Mouse (Mus musculus): ENCODE measurements around the gene Fam92b.

The Fam92b gene

GRCm38 (mm10) chr8:120124836-120125389 is 52.4 kb downstream of the Fam92b start:
- TF ChIP-seq NANOG (IDR thresholded peaks at IDR 0.05; ENCODE audit: borderline replicate concordance, low read length): no peak
- TF ChIP-seq CTCF (conservative IDR thresholded peaks at IDR 0.05; ENCODE audit: low read length): no peak
- no peak for TF ChIP-seq POU5F1 (IDR thresholded peaks at IDR 0.05; ENCODE audit: borderline replicate concordance, low read length)
- Histone ChIP-seq H3K27me3 (ENCODE audit: insufficient read depth, low read length) (peaks cover 29% of the 10 kb centered on the region), H3K4me1 (replicated peaks; ENCODE audit: low read depth, low read length) (peaks cover 15% of the 10 kb centered on the region), H3K4me3 (replicated peaks; ENCODE audit: low read length) (no peak overlapping the region), H3K9me3 (ENCODE audit: low read length) (no peaks in the 10 kb centered on the region), H3K36me3 (ENCODE audit: insufficient read depth, low read length) (no peaks in the 10 kb centered on the region)

- Histone ChIP-seq H3K9me3 (ENCODE audit: low read length) (no peaks in the 10 kb centered on the region), H3K4me1 (replicated peaks; ENCODE audit: low read depth, low read length) (peaks cover 15% of the 10 kb centered on the region), H3K27me3 (ENCODE audit: insufficient read depth, low read length) (peaks cover 33% of the 10 kb centered on the region), H3K36me3 (ENCODE audit: insufficient read depth, low read length) (no peaks in the 10 kb centered on the region), H3K4me3 (replicated peaks; ENCODE audit: low read length) (no peak overlapping the region)
- TF ChIP-seq CTCF (conservative IDR thresholded peaks at IDR 0.05; ENCODE audit: low read length) (no peak), POU5F1 (IDR thresholded peaks at IDR 0.05; ENCODE audit: borderline replicate concordance, low read length) (no peak), NANOG (IDR thresholded peaks at IDR 0.05; ENCODE audit: borderline replicate concordance, low read length) (no peak)
Observed at GRCm38 (mm10) chr8:120124261-120124660, 53.0 kb downstream of the Fam92b start.

DNA sequence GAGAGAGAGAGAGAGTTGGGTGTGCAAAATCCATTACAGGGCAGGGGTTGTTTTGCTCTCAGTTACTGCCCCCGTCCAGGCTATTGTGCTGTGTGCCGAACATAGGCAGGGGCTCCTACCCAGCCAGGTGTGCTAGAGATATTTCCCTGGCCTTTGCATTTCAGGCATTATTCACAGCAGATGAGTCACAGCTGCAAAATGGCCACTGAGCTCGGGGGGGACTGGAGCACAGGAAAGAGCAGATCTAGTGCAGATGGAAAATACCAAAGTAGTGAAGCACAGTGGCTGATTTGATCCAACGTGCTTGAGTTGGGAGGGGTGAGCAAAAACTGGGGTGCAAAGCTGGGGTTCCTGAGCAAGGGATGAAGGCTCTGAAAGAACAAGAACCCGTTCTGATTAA is 56.3 kb downstream of the Fam92b start:
- no peak overlapping the region for H3K4me3 ChIP-seq (replicated peaks; ENCODE audit: low read length)
- H3K36me3 ChIP-seq (ENCODE audit: insufficient read depth, low read length): no peaks in the 10 kb centered on the region
- H3K9me3 ChIP-seq (ENCODE audit: low read length): no peaks in the 10 kb centered on the region
- TF ChIP-seq NANOG (IDR thresholded peaks at IDR 0.05; ENCODE audit: borderline replicate concordance, low read length): no peak
- no peak for TF ChIP-seq POU5F1 (IDR thresholded peaks at IDR 0.05; ENCODE audit: borderline replicate concordance, low read length)
- TF ChIP-seq CTCF (conservative IDR thresholded peaks at IDR 0.05; ENCODE audit: low read length): no peak
- no peaks in the 10 kb centered on the region for H3K4me1 ChIP-seq (replicated peaks; ENCODE audit: low read depth, low read length)
- peaks cover 54% of the 10 kb centered on the region for H3K27me3 ChIP-seq (ENCODE audit: insufficient read depth, low read length)

DNA sequence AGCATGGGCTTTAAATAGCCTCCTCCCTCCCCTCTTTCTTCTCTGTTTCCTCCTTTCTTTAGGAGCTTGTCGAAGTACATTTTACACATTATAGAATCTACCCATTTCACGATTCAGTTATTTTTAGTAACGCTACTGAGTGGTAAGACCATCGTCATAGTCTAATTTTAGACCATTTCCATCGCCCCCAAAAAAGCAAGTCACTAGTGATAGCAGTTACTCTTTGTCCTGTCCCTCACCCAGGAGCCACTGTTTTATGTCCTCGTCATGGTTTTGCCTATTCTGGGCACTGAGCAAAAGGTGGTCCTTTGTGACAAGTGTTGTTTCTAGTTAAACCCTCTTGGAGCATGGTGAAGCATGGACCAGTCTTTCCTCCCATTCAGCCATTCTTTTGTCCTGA is 57.3 kb downstream of the Fam92b start:
- H3K27me3 ChIP-seq (ENCODE audit: insufficient read depth, low read length): peaks cover 64% of the 10 kb centered on the region
- H3K4me1 ChIP-seq (replicated peaks; ENCODE audit: low read depth, low read length): no peaks in the 10 kb centered on the region
- H3K36me3 ChIP-seq (ENCODE audit: insufficient read depth, low read length): no peaks in the 10 kb centered on the region
- no peak overlapping the region for H3K4me3 ChIP-seq (replicated peaks; ENCODE audit: low read length)
- no peaks in the 10 kb centered on the region for H3K9me3 ChIP-seq (ENCODE audit: low read length)
- TF ChIP-seq NANOG (IDR thresholded peaks at IDR 0.05; ENCODE audit: borderline replicate concordance, low read length) (no peak), CTCF (conservative IDR thresholded peaks at IDR 0.05; ENCODE audit: low read length) (no peak), POU5F1 (IDR thresholded peaks at IDR 0.05; ENCODE audit: borderline replicate concordance, low read length) (no peak)

DNA sequence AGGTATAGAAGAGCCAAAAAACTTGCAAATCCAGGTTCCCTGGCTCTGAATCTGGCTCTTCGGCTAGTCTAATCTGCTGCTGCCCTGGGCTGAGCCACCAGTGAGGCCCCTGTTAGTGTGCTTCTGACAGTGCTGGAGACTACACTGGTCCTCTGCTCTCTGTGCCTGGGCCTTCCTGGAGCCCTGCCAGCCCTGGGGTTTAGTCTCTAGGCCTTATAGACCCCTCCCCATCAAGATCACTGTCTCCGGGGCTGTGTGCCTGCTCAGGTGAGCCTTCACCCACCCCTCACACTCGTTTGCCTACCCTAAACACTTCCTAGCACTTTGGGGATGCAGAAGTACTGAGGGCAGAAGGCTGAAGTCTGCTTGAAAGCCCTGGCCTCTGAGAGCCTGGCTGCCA is 57.8 kb downstream of the Fam92b start:
- Histone ChIP-seq H3K36me3 (ENCODE audit: insufficient read depth, low read length) (no peaks in the 10 kb centered on the region), H3K27me3 (ENCODE audit: insufficient read depth, low read length) (peaks cover 66% of the 10 kb centered on the region), H3K4me1 (replicated peaks; ENCODE audit: low read depth, low read length) (peaks cover 3% of the 10 kb centered on the region), H3K9me3 (ENCODE audit: low read length) (no peaks in the 10 kb centered on the region), H3K4me3 (replicated peaks; ENCODE audit: low read length) (no peak overlapping the region)
- TF ChIP-seq CTCF (conservative IDR thresholded peaks at IDR 0.05; ENCODE audit: low read length): no peak
- no peak for TF ChIP-seq NANOG (IDR thresholded peaks at IDR 0.05; ENCODE audit: borderline replicate concordance, low read length)
- no peak for TF ChIP-seq POU5F1 (IDR thresholded peaks at IDR 0.05; ENCODE audit: borderline replicate concordance, low read length)

- H3K4me1 ChIP-seq (replicated peaks; ENCODE audit: low read depth, low read length): peaks cover 3% of the 10 kb centered on the region
Observed at GRCm38 (mm10) chr8:120118847-120119246, 58.4 kb downstream of the Fam92b start.

DNA sequence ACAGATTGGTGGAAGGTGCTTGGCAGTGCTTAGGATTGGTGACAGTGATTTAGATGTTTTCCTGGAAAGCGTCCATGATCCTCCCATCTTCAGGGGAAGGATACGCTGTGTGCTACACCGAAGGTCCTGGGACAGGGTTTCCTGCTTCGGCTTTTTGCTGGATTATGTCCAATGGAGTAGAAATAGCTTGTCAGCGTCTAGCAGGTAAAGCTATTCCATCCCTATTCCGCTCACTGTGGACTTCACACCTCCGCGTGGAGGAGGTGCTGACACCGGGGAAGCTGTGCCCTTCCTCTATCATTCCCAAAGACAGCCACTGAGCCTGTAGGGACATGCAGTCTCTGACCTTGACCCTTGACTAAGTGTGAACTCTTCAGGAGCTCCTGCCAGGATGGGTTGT is 59.1 kb downstream of the Fam92b start:
- no peak for TF ChIP-seq NANOG (IDR thresholded peaks at IDR 0.05; ENCODE audit: borderline replicate concordance, low read length)
- no peak for TF ChIP-seq CTCF (conservative IDR thresholded peaks at IDR 0.05; ENCODE audit: low read length)
- no peak for TF ChIP-seq POU5F1 (IDR thresholded peaks at IDR 0.05; ENCODE audit: borderline replicate concordance, low read length)
- H3K9me3 ChIP-seq (ENCODE audit: low read length): no peaks in the 10 kb centered on the region

More at GRCm38 (mm10) chr8:120118847-120119246, 58.4 kb downstream of the Fam92b start:
- no peak for TF ChIP-seq CTCF (conservative IDR thresholded peaks at IDR 0.05; ENCODE audit: low read length)
- TF ChIP-seq NANOG (IDR thresholded peaks at IDR 0.05; ENCODE audit: borderline replicate concordance, low read length): no peak
- no peak for TF ChIP-seq POU5F1 (IDR thresholded peaks at IDR 0.05; ENCODE audit: borderline replicate concordance, low read length)
- H3K36me3 ChIP-seq (ENCODE audit: insufficient read depth, low read length): no peaks in the 10 kb centered on the region
- peaks cover 69% of the 10 kb centered on the region for H3K27me3 ChIP-seq (ENCODE audit: insufficient read depth, low read length)
- no peaks in the 10 kb centered on the region for H3K9me3 ChIP-seq (ENCODE audit: low read length)
- no peak overlapping the region for H3K4me3 ChIP-seq (replicated peaks; ENCODE audit: low read length)

GRCm38 (mm10) chr8:120116600-120116999 is 60.7 kb downstream of the Fam92b start:
- H3K4me3 ChIP-seq (replicated peaks; ENCODE audit: low read length): no peak overlapping the region
- peaks cover 82% of the 10 kb centered on the region for H3K27me3 ChIP-seq (ENCODE audit: insufficient read depth, low read length)
- no peaks in the 10 kb centered on the region for H3K9me3 ChIP-seq (ENCODE audit: low read length)
- no peak for TF ChIP-seq POU5F1 (IDR thresholded peaks at IDR 0.05; ENCODE audit: borderline replicate concordance, low read length)
- TF ChIP-seq CTCF (conservative IDR thresholded peaks at IDR 0.05; ENCODE audit: low read length): no peak
- TF ChIP-seq NANOG (IDR thresholded peaks at IDR 0.05; ENCODE audit: borderline replicate concordance, low read length): no peak
- H3K4me1 ChIP-seq (replicated peaks; ENCODE audit: low read depth, low read length): peaks cover 12% of the 10 kb centered on the region
- H3K36me3 ChIP-seq (ENCODE audit: insufficient read depth, low read length): no peaks in the 10 kb centered on the region

More for the DNA sequence above, 59.1 kb downstream of the Fam92b start:
- Histone ChIP-seq H3K36me3 (ENCODE audit: insufficient read depth, low read length) (no peaks in the 10 kb centered on the region), H3K4me3 (replicated peaks; ENCODE audit: low read length) (no peak overlapping the region), H3K27me3 (ENCODE audit: insufficient read depth, low read length) (peaks cover 74% of the 10 kb centered on the region), H3K4me1 (replicated peaks; ENCODE audit: low read depth, low read length) (peaks cover 8% of the 10 kb centered on the region)

All from E14TG2a.4 (cell line).